Mouse (Mus musculus) B cell, adult 62 days (primary cell): ENCODE data around the gene Hist1h2ac. TPM values are rescaled to one million over a fixed set of nuclear protein-coding genes. Genes with fewer than 3 reads are reported as not detected.

Experiments
- total RNA-seq: library from RNA; stranded (reverse); gene quantifications from 4 replicates; pipeline ENCODE4 v1.2.4, GENCODE M21; 2023

Gene Hist1h2ac
- 9.3 to 10.9 TPM (median 9.8 TPM) in 4 replicates for total RNA-seq

GRCm38 (mm10) chr13:23683755-23684281, at the start of gene Hist1h2ac, which contains the start of gene Hist1h2bc:
Hist1h2ac (minus strand) TSS chr13:23683948.
Hist1h2bc (plus strand) TSS chr13:23684199.

GRCm38 (mm10) chr13:23710374-23711089, 26.8 kb upstream of the Hist1h2ac start, which contains the start of gene Hfe:
Hfe (minus strand) TSS chr13:23710854.

GRCm38 (mm10) chr13:23698300-23698693, 14.5 kb upstream of the Hist1h2ac start, which contains the start of gene Hist1h4c:
Hist1h4c (minus strand) TSS chr13:23698454.

GRCm38 (mm10) chr13:23695514-23695913, 11.8 kb upstream of the Hist1h2ac start, which contains the start of gene Hist1h1t:
Hist1h1t (plus strand) TSS chr13:23695814.

Other genes with a start within 250 kb of the Hist1h2ac start
- not detected in 4 replicates for gene Btn1a1, start 218.0 kb downstream of the Hist1h2ac start, total RNA-seq
- 0.63 to 1.2 TPM (median 0.94 TPM) in 4 replicates for gene Btn2a2, start 195.1 kb downstream of the Hist1h2ac start, total RNA-seq
- gene Hist1h4h, start 152.9 kb downstream of the Hist1h2ac start, total RNA-seq: 312 to 413 TPM (median 355 TPM) in 4 replicates
- 8.2 to 18.3 TPM (median 14.4 TPM) in 4 replicates for gene Hist1h2af, start 150.0 kb downstream of the Hist1h2ac start, total RNA-seq
- gene Hist1h3g, start 148.5 kb downstream of the Hist1h2ac start, total RNA-seq: 4.0 to 5.5 TPM (median 4.9 TPM) in 3 of 4 replicates, not detected in the other
- 9.7 to 15.7 TPM (median 11.4 TPM) in 4 replicates for gene Hist1h2bh, start 140.6 kb downstream of the Hist1h2ac start, total RNA-seq
- 116 to 135 TPM (median 127 TPM) in 4 replicates for gene Hist1h3f, start 139.9 kb downstream of the Hist1h2ac start, total RNA-seq
- gene Hist1h4f, start 132.3 kb downstream of the Hist1h2ac start, total RNA-seq: 64.1 to 86.2 TPM (median 72.6 TPM) in 4 replicates
- gene Hist1h1d, start 130.7 kb downstream of the Hist1h2ac start, total RNA-seq: 20.7 to 25.2 TPM (median 22.9 TPM) in 4 replicates
- 302 to 339 TPM (median 312 TPM) in 4 replicates for gene Hist1h3e, start 121.6 kb downstream of the Hist1h2ac start, total RNA-seq
- 20.2 to 28.2 TPM (median 23.3 TPM) in 4 replicates for gene Hist1h2ae, start 112.7 kb downstream of the Hist1h2ac start, total RNA-seq
- 455 to 535 TPM (median 493 TPM) in 4 replicates for gene Hist1h2bg, start 112.6 kb downstream of the Hist1h2ac start, total RNA-seq
- 223 to 279 TPM (median 234 TPM) in 4 replicates for gene Hist1h2bf, start 109.8 kb downstream of the Hist1h2ac start, total RNA-seq
- gene Hist1h2ad, start 109.6 kb downstream of the Hist1h2ac start, total RNA-seq: 18.6 to 61.8 TPM (median 42.9 TPM) in 4 replicates
- gene Hist1h3d, start 108.2 kb downstream of the Hist1h2ac start, total RNA-seq: 33.1 to 41.7 TPM (median 35.9 TPM) in 4 replicates
- 149 to 174 TPM (median 170 TPM) in 4 replicates for gene Hist1h4d, start 102.3 kb downstream of the Hist1h2ac start, total RNA-seq
- gene Hist1h2be, start 62.8 kb downstream of the Hist1h2ac start, total RNA-seq: 31.4 to 39.8 TPM (median 37.8 TPM) in 4 replicates
- 317 to 365 TPM (median 333 TPM) in 4 replicates for gene Hist1h1e, start 61.4 kb downstream of the Hist1h2ac start, total RNA-seq
- 16.6 to 23.0 TPM (median 18.7 TPM) in 4 replicates for gene Hist1h2bc, start 251 bp upstream of the Hist1h2ac start, total RNA-seq
- 0.67 to 1.3 TPM in 2 of 4 replicates, not detected in the others for gene Hist1h1t, start 11.9 kb upstream of the Hist1h2ac start, total RNA-seq
- gene Hist1h4c, start 14.5 kb upstream of the Hist1h2ac start, total RNA-seq: 174 to 205 TPM (median 189 TPM) in 4 replicates
- 0.48 to 1.5 TPM (median 1.1 TPM) in 4 replicates for gene Hfe, start 26.9 kb upstream of the Hist1h2ac start, total RNA-seq
- gene Hist1h1c, start 54.9 kb upstream of the Hist1h2ac start, total RNA-seq: 857 to 1,008 TPM (median 880 TPM) in 4 replicates
- 9.0 to 14.7 TPM (median 11.7 TPM) in 4 replicates for gene Hist1h3c, start 61.7 kb upstream of the Hist1h2ac start, total RNA-seq
- 65.5 to 82.0 TPM (median 72.9 TPM) in 4 replicates for gene Hist1h2bb, start 62.8 kb upstream of the Hist1h2ac start, total RNA-seq
- gene Hist1h2ab, start 67.2 kb upstream of the Hist1h2ac start, total RNA-seq: 38.9 to 112 TPM (median 74.0 TPM) in 4 replicates
- 29.5 to 64.1 TPM (median 35.4 TPM) in 4 replicates for gene Hist1h3b, start 68.3 kb upstream of the Hist1h2ac start, total RNA-seq
- 81.8 to 123 TPM (median 110 TPM) in 4 replicates for gene Hist1h4b, start 73.1 kb upstream of the Hist1h2ac start, total RNA-seq
- gene Hist1h4a, start 77.3 kb upstream of the Hist1h2ac start, total RNA-seq: 189 to 269 TPM (median 202 TPM) in 4 replicates
- 385 to 444 TPM (median 390 TPM) in 4 replicates for gene Hist1h3a, start 78.4 kb upstream of the Hist1h2ac start, total RNA-seq
- gene Hist1h1a, start 79.7 kb upstream of the Hist1h2ac start, total RNA-seq: 35.5 to 38.6 TPM (median 37.0 TPM) in 4 replicates
- not detected in 4 replicates for gene Trim38, start 86.0 kb upstream of the Hist1h2ac start, total RNA-seq
- not detected in 4 replicates for gene Slc17a2, start 123.0 kb upstream of the Hist1h2ac start, total RNA-seq
- not detected in 4 replicates for gene Slc17a3, start 155.5 kb upstream of the Hist1h2ac start, total RNA-seq
- not detected in 4 replicates for gene Slc17a1, start 183.8 kb upstream of the Hist1h2ac start, total RNA-seq
- not detected in 4 replicates for gene Slc17a4, start 231.1 kb upstream of the Hist1h2ac start, total RNA-seq